Mouse (Mus musculus) urinary bladder, postnatal 10 days (tissue): ENCODE results near the gene Btn2a2.

Experiments used
- DNase-seq: peaks from one replicate; pipeline ENCODE4 v3.0.0; 2022; ENCODE audit warnings: low spot score

Btn2a2 gene

DNA sequence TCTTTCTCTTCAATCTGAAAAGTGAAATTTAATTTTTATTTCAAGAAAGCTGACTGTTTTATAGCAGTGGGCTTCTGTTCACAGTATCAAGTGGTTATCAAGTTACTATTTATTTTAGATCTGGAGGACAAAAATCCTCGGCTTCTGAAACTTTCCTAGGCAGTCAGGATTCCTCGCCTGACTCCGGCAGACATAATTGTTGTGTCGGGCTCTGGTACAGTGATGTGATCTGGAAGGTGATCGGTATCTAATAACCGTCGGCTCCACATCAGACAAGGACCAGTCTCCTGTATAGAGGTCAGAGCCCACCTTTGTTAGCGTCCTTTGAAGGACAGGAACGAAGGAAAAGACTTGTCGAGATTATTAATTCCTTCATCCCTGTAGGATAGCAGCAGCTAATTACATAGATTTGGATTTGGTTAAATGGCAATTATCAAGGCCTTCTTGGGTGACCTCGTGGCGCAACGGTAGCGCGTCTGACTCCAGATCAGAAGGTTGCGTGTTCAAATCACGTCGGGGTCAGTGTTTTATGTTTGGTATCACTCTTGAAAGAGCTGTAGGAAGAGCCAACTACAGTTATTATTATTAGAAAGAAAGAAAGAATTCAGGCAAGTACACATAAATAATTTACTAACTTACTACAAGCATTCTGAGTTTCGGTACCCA lies 9.1 kb upstream of the Btn2a2 start:
- no peak for DNase-seq

DNA sequence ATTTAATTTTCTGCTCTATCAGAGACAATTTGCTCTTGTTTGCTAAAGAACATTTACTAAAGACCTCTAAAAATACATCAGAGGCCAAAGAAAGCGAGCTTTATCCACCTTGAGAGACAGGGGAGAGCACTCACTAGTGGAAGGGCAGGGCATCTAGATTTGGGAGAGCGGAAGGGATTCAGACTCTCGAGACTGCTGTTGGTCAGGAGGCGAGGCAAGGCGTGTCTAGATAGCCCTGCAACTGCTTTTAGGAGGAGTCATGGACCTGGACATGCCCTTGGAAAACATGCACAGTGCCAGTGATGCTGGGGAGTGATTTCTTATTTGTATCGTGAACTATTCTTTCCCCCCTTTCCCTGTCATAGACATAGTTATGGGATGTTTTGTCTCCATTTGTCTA lies 6.9 kb upstream of the Btn2a2 start:
- no peak for DNase-seq

DNA sequence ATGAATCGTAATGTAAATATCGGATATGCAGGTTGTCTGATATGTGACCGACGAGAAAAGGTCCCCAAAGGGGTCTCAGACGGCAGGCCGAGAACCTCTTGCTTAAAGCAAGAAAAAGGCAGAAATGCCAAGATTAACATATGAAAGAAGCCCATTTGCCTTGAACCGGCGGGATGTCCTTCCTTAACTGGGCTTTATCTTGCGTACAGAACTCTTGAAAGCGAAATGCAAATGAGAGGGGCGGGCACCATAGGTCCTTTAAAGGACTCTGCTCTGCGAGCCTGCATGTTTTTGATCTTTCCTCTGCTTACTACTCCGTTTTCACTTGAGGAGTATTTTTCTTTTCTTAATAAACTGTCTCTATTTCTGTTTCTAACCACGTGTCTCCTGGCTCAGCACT lies 3.3 kb upstream of the Btn2a2 start:
- no peak for DNase-seq

DNA sequence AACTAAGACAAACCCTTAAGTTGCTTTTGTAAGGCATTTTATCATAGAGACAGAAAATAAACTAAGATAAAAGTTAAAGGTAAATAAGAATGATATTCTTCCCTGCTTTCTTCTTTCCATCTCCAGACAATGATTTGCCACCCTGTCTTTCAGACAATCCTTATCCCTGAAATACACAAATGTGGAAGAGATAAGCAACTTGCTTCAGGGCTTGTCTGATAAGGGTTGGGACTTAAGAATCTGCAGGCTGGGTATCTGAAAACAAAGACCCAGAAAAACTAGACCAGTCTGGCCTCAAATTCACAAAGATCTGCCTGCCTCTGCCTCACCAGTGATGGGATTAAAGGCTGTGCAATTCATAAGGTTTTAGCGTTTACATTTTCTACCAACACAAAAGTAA lies 2.6 kb upstream of the Btn2a2 start:
- no peak for DNase-seq

DNA sequence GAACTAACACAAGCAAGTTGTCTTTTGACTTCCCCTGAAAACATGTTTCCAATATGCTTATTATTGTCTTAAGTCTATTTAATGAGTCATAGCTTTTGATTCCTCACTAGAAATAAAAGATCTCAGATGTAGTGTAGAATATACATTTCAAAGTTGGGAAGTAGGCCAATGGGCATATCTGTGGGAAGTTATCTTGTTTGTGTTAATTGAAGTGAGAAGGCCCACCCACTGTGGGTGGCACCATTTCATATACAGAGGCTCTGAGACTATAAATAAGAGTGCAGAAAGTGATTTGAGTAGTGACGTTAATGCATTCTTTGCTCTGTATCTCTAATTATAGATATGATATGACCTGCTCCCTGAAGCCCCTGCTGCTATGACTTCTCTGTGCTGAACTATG lies 2.2 kb upstream of the Btn2a2 start:
- no peak for DNase-seq

DNA sequence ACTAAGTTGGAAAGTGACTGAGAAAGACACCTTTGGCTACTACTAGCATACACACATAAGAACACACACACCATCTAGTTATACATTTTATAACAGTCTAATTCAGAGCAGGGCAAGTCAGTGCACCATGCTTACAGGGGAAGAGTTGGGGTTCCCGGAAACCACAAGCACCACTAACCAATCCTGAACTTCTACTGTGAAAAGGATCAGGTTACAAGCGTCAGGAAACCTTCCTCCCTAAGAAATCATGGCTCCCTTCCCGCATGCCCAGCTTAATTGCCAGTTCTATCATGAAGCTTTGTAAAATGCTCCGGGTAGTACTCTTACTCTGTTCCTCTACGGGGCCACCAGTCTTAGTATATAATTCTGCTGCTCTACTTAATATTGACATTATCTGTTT lies 3.4 kb downstream of the Btn2a2 start:
- DNase-seq, result no peak

DNA sequence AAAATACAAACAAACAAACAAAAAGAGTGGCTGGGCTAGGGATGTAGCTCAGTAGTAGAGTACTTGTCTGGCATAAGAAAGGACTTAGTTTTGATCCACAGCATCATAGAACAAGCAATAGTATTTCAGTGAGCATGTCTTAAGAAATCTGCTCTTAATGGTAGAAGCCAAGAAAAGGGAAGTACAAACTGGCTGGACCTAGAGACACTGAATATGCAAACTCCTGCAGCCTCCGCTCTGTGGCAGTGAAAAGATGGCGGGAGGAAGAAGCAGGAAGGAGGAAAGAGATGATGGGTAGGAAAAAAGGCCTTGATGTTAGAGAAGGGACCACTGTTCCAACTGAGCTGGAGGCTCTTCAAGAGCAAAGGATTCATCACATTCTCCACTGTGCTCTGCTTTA lies 5.5 kb downstream of the Btn2a2 start:
- no peak for DNase-seq

DNA sequence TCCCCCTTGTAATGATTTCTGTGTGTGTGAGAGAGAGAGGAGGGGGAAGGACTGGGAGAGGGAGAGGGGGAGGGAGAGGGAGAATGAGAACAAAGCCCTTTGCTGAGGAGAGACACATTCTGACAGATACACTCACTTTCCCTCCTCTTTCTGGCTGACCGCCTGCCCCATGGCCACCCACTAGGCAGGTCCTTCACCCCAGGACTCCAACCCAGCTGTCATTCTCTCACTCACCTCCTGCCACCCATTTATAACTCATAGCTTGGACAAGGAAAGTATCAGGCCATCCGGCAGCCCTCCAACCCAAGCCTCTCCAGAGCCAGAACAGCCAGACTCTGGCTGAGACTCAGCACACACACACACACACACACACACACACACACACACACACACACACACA lies 13.0 kb downstream of the Btn2a2 start:
- no peak for DNase-seq

DNA sequence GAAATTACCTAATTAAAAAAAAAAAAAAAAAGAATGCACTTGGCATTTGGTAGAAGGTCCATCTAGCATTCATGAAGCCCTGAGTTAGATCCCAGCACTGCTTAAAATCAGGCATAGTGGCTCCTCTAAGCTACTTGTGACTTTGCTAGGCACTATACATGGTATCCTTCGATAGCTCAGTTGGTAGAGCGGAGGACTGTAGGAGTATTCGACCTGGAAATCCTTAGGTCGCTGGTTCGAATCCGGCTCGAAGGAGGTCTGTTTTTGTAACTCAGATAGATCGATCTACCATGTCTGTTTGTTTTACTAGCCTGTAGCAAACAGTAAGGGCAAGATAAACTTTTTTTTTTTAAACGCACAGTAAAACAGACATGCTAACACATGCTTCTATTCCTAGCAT lies 21.7 kb downstream of the Btn2a2 start:
- DNase-seq, result no peak

DNA sequence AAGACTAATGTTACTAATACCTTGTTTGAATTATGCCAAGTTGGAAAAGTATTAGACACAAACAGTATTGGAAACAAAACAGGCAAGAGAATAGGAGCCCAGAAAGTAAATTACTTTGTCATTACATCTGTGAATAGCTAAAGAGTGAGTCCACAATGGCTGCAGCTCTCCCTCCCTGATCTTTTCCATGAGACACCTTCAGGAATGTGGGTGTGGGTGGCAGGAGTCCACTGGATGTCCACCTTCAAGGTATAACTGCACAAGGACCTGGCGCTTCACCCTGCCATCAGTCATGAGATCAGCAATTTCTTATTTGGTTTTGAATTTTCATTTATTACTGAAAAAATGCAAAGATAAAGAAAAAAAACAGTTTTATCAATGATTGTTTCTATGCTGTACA lies 22.4 kb downstream of the Btn2a2 start:
- DNase-seq, result no peak

DNA sequence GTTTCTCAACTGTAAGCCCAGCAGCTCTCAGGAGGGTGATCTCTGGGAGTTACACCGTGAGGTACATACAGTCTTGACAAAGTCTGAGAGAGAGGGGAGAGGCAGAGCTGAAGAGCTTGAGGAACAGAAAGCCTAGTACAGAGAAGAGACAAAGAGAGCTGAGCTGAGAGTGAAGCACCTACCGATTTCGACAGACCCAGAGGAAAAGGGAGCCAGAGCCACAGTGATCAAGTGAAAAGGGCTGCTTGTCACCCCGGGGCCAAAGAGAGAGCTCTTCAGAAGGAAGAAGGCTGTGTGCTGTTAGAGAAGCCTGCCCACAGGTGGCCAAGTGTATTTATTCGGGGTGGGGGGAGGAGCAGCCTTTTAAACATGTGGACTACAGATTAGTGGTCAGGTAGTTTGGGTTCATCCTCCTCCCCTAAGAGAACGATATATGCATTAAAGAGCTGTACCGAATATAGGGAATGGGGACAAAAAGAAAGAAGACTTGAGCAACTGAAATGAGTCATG lies 23.0 kb downstream of the Btn2a2 start, which contains the start of gene Btn1a1:
TSS of gene Btn1a1 (minus strand) at position 302 of the 510 bp plus-strand sequence.
- DNase-seq, result no peak

DNA sequence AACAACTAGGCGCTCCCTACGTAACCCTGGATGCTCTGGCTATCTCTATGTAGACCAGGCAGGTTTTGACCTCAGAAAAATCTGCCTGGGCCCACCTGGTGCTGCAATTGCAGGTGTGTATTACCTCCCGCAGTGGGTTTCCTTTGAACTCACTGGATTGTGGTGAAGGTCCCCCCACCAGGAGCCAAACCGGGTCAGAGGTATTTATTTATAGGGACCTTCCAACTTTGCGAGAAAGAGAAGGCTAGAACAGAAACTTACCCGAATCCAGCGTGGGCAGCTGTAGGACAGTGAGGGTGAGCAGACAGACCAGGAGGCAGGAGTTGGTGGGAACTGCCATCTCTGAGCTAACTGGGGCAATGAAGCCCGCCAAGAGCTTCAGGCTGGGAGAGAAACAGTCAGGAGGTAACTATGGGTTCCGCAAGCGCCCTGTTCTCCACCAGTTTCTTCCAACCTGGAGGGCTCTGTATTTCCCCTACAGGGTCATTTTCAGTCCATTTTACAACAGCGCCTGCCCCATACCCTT lies 23.8 kb downstream of the Btn2a2 start:
- DNase-seq, result no peak

DNA sequence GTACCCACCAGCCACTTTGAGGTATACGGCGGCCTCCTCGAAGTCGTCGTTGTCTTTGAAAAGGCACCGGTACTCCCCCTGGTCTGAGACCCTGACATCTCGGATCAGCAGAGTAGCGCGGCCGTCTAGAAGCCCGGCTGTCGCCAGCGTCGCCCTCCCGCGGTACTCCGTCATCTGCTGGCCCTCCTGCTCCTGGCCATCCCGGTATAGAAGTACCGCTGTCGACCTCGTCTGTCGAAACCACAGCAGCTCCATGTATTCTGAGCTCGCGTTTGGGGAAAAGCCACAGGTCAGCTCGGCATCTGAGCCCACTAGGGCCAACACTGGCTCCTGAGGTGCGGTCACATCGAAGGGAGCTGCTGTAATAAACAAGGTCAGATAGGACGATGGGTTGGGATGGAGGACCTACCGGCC lies 24.4 kb downstream of the Btn2a2 start:
- DNase-seq, result no peak

DNA sequence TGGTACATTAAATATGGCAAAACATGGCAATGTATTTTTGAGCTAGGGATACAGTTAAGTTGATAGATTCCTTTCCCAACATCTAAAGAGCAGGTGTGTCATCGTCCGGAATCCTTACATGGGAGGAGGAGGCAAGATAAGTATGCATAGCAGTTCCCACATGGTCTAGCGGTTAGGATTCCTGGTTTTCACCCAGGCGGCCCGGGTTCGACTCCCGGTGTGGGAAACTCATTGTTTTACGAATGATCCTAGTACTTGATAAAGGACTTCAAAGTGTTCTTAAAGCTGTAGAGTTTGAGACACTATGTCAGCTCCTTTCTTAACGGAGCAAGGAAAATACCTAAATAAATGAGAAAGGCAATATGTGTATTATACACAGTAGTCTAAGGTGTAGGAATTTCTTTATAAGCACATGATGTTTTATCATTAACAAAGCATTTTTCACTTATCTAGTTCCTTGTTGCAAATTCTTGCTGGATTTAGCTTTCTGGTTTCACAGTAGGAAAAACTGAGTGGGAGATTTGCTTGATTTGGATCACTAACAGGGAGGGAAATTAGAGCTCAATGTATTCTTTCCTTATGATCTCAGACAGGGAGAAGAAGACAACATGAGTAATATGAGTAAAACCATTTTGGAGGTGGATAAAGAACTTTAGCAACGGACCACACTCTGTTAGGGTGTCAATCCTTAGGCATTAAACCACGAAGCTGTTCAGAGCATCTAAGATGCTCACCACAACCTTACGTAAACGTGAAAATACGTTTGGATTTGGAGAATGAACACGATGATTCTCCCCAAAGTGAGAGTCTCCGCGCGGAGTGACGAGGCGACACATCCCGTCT lies 25.1 kb downstream of the Btn2a2 start:
- DNase-seq, result no peak

DNA sequence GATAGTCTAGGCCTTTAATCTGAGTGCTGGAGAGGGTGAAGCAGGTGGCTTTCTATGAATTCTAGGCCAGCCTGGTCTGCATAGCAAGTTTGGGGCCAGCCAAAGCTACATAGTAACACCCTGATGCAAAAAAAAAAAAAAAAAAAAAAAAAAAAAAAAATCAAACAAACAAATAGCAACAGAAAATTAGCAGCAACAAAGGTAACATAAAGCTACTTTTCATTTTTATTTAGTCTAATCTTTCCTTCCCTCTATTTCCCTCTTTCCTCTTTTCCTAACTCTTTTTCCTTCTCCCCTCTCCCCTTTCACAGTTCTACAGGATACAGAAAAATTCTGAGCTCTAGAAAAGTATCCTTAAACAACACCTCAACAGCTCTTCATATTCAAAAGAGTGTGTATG lies 26.0 kb downstream of the Btn2a2 start:
- no peak for DNase-seq

DNA sequence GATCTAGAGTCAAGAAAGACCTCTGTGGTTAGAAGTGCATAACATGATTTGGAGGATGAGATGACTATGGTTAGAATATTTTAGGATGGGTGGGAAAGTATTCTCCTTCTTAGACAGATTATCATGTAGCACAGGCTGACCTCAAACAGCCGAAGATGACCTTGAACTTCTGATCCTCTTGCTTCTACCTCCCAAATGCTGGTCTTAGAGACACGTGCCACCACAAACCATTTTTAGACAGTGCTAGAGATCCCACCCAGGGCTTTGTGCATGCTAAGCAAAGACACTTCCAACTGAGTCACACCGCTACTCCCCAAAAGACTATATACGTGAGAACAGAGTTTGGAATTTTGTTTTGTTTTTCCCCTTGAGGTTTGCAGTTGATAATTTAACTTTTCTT lies 26.6 kb downstream of the Btn2a2 start:
- no peak for DNase-seq

DNA sequence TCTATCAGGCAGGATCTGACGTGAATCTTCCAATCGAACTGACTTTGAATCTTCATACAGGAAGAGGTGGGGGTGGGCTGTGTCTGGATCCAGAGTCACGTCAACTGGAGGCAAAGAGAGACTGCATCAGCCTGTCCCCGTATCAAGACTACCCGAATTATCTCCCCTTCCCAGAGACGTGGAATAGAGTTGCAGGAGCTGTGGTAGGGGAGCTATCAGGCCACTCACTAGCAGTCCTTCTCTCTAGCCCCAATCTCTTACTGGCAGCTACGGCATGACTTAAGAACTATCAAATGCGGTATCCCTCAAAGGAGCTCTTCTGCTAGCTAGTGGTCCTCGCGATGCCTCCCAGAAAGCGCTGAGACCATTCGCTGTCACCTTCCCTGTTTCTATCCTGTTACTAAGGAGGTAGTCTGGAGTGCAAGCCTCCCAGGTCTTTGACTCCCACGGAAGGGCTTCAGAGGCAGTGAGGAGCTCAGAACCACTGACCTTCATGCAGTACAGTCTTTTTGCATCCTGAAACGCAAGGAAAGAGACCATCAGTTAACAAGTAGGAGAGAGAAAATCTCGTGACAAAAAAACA lies 29.3 kb downstream of the Btn2a2 start:
- no peak for DNase-seq

DNA sequence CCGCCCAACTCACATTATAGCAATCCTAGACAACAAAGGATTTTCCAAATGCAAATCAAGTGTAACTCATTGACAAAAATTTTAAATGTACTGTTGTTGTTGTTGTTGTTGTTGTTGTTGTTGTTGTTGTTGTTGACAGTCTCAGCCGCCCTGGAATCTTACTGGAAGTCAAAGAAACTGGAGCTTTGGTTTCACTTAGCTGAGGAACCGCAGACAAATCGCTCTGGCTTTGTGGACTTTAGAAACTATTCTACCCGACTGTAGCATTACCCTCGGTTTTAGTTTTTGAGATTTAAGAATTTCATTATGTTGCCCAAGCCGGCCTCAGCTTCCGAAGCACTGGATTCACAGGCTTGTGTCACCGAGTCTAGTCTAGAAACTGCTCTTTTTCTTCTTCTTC lies 34.7 kb downstream of the Btn2a2 start:
- DNase-seq, result no peak

DNA sequence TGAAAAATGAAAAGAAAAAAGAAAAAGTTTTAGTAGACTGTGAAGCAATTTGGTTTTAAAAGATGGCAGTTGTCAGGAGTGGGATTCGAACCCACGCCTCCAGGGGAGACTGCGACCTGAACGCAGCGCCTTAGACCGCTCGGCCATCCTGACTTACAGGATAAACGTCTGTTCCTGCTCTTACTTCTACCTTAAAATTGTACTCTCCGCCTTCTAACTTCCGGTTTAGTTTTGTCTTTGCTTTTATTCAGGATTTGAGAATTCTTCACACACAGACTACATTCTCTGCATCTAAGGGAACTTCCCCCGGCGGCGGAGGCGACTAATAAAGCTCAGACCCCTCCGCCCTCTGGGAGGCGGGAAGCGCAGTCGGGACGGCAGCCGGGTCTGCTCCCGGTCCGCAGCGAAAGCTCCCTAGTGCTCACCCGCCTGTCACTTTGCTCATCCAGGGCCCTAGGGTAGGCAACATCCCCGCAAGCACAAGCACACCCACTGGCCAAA lies 35.2 kb downstream of the Btn2a2 start:
- DNase-seq, result no peak

DNA sequence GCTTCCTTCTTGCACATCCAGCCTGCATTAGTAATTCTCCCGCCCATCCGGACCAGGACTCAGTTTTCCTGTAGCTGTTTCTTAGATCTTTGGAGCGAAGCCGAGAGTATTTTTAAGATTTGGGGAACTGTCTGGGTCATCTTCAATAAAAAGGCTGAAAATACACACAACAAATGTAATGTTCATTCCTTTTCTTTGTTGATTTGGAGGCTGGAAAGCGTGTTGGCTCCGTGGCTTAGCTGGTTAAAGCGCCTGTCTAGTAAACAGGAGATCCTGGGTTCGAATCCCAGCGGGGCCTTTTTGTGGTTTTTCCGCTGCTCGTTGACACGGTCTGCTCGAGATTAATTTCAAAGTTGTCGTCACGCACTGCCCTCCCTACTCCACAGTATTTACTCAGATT lies 38.3 kb downstream of the Btn2a2 start:
- no peak for DNase-seq

DNA sequence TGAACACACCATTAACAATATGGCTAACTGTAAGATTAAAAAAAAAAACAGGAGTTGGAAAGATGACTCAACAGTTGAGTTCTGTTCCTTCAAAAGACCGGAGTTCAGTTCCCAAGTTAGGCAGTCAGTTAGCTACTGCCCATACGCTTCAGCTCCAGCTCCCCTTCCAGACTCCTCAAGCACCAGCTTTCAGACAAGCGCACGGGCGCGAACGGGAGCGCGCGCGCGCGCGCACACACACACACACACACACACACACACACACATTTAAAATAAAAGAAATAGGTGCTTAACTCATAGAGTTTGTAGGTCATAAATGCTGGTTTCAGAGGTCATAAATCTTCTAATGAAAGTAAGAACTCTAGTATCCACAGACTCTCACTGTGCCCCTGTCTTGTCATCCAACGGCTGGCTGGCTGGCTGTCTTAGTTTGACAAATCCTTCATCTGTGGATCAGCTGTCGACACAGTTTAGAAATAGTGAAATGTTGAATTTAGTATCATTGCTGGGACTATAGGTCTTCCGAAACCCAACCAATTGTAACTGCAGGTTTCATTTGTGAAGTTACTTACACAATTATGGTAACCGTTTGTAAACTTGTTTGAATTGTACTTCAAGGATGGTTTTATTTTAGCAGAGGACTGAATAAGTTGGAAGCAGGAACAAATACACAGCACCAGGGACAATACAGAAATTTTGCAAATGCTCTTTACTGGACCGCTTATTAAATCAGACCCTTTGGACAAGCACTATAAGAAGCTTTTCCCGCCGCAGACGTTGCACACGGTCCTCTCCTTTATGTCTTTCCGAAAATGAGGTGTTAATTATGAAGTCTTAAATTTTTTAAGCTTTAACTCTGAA lies 39.2 kb downstream of the Btn2a2 start:
- no peak for DNase-seq

DNA sequence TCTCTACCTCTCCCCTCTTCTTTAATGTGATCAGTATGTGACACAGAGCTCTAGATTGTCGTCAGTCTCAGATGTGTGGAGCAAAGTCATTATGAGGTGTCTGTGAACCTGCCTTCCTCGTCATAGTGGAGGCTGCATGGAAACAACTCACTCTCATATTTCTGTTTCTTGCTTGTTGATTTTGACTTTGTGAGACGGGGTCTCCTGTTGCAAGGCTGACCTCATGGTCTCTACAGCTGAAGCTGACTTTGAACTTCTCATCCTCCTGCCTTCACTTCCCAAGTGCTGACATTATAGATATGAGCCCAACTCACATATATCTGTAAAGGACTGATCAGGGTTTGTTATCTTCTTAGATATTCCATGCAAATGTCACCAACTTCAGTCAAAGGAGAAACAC lies 39.9 kb downstream of the Btn2a2 start:
- DNase-seq, result no peak
